Mouse (Mus musculus): ENCODE data around the gene Gm49380. TPM values are rescaled to one million over a fixed set of nuclear protein-coding genes. Genes with fewer than 3 reads are reported as not detected.
A peak's percentile ranks its signal among the peaks of the same experiment; 100 is the strongest.

Gene Gm49380
- polyA plus RNA-seq, 1 experiment from 2014 or later, result not detected

DNA sequence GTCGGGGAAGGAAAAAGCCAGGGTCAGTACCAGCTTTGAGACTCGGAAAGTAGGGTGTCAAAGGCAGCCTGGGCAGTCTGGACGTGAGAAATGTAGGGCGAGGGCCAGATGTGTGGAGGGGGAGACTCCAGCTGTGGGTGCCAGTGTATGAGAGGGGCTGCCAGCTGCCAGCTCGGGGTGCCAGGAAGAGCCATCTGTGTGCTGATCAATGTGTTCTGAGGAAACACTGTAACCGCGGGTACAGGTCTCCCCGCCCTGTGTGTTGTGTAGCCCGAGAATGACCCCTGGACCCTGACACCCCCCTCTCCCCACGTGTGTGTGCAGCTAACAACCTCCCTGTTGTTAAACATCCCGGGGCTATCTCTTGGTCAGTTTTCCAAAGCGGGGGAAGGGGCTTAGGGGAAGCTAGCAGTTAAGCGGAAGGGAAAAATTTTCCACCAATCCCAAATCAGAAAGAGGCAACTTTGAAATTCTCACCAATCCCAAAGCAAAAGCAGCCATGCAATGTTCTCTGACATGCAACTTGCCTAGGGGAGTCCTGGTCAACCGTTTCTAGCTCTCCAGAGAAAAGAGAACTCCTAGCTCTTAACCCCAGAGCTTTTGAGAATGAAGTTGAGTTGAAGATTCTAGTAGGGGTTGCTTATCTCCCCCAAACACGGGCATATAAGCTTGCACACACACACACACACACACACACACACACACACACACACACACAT, 45.9 kb downstream of the Gm49380 start:
- peak overlapping the region; percentile 61 for H3K9ac ChIP-seq
- no peaks in the 10 kb centered on the region for H3K27me3 ChIP-seq
- no peaks in the 10 kb centered on the region for H3K36me3 ChIP-seq
- peak overlapping the region; percentile 95 for H3K4me2 ChIP-seq
- peak overlapping the region; percentile 73 for H3K4me3 ChIP-seq
- H3K27ac ChIP-seq (replicated peaks), result peak overlapping the region; percentile 60
- no peak; the same call in 1 of the 2 replicates for ATAC-seq (ENCODE audit: low FRiP score, low read depth)
- H3K9me3 ChIP-seq, result no peaks in the 10 kb centered on the region
- WGBS, result 8% methylated on average over 15 of the region's 15 CpGs
- H3K4me1 ChIP-seq (replicated peaks), result peaks cover 24% of the 10 kb centered on the region

DNA sequence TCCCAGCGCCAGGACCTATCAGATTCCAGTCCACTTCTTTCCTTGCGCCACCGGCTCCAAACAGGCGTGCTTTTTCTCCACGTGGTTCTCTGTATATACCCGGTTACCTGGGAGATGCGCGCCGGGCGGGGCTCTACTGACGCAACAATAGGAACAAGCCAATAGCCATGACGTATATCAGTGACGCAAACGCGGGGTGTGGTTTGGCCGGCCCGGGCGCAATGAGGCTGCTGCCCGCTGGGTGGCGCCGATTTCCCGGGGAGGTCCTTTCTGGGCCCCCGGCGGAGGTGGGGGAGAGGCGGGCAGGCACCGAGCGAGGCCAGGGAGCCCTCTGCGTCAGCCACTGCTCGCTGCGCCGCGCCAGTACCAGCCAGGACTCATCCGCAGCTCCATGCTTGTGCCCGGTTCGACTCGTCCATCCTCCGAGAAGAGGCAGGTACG, 46.5 kb downstream of the Gm49380 start, which contains the start of gene Usp2:
Gene Usp2, plus strand, starts transcription at position 237 of the 441 bp plus-strand sequence.
- peak within 1 kb of the TSS; percentile 73 for H3K4me3 ChIP-seq
- H3K36me3 ChIP-seq, result no peaks in the 10 kb centered on the region
- peak within 1 kb of the TSS; percentile 60 for H3K27ac ChIP-seq (replicated peaks)
- H3K9me3 ChIP-seq, result no peaks in the 10 kb centered on the region
- ATAC-seq (ENCODE audit: low FRiP score, low read depth), result peak; percentile 99
- H3K4me1 ChIP-seq (replicated peaks), result peaks cover 18% of the 10 kb centered on the region
- WGBS, result under 1% methylated on average over 36 of the region's 38 CpGs
- H3K9ac ChIP-seq, result peak within 1 kb of the TSS; percentile 61
- no peaks in the 10 kb centered on the region for H3K27me3 ChIP-seq
- peak within 1 kb of the TSS; percentile 95 for H3K4me2 ChIP-seq

DNA sequence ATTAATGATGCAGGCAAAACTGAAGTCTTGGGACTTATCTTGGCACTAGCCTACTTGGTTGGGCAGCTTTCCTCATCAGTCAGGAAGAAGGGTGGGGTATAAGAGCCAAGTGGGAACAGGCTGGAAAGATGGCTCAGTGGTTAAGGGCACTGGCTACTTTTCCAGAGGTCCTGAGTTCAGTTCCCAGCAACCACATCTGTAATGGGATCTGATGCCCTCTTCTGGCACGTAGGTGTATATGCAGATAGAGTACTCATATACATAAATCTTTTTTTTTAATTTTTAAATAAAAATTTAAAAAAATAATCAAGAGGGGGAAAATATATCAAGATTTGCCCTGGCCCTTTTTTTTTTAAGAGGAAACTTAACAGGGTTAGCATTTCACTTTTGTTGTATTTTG, 48.1 kb downstream of the Gm49380 start:
- Histone ChIP-seq H3K27me3 (no peaks in the 10 kb centered on the region), H3K4me2 (no peak overlapping the region), H3K4me1 (replicated peaks) (peaks cover 9% of the 10 kb centered on the region), H3K36me3 (no peaks in the 10 kb centered on the region), H3K4me3 (no peak overlapping the region), H3K27ac (replicated peaks) (no peak overlapping the region), H3K9ac (no peak overlapping the region), H3K9me3 (no peaks in the 10 kb centered on the region)
- 49% methylated on average over 1 of the region's 1 CpGs for WGBS
- ATAC-seq (ENCODE audit: low FRiP score, low read depth), result no peak

DNA sequence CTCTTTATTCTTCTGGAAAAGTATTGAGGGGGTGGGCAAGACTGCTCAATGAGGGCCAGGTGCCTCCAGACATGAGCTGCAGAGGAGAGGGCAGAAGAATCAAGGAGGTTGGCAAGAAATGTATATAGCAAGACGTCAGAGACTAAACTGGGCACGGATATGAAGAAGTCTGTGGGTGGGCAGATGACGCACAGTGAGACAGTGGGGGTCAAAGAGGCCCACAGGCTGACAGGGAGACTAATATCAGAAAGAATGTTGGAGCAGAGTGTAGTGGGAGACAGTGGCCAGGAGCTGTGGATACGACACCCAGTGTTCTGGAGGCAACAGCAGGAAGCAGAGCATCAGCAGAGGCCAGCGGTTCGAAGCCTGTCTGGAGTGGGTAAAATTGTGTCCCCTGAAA, 54.7 kb downstream of the Gm49380 start:
- 88% methylated on average over 6 of the region's 6 CpGs for WGBS
- H3K4me2 ChIP-seq, result no peak overlapping the region
- ATAC-seq (ENCODE audit: low FRiP score, low read depth), result no peak
- H3K9me3 ChIP-seq, result no peaks in the 10 kb centered on the region
- no peaks in the 10 kb centered on the region for H3K27me3 ChIP-seq
- no peak overlapping the region for H3K9ac ChIP-seq
- no peak overlapping the region for H3K4me3 ChIP-seq
- no peak overlapping the region for H3K27ac ChIP-seq (replicated peaks)
- no peaks in the 10 kb centered on the region for H3K36me3 ChIP-seq
- H3K4me1 ChIP-seq (replicated peaks), result no peaks in the 10 kb centered on the region

DNA sequence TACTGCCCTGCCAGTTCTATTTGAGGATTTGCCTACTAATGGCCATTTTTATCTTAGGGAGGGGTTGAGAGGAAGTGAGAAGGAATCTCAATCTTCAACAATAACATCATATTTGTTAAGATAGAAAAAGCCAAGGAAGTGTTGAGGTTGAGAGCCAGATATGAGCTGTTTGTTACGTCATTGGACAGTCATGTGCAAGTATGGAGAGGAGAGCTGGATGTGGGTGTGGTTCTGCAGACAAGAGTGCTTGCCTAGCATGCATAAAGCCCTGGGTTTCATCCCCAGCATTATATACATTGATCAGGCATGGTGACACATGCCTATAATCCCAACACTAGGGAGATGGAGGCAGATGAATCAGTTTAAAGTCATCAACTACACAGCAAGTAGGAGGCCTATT, 59.4 kb downstream of the Gm49380 start:
- H3K9me3 ChIP-seq, result no peaks in the 10 kb centered on the region
- 79% methylated on average over 1 of the region's 1 CpGs for WGBS
- no peaks in the 10 kb centered on the region for H3K36me3 ChIP-seq
- no peak for ATAC-seq (ENCODE audit: low FRiP score, low read depth)
- no peak overlapping the region for H3K9ac ChIP-seq
- H3K4me1 ChIP-seq (replicated peaks), result no peaks in the 10 kb centered on the region
- no peak overlapping the region for H3K27ac ChIP-seq (replicated peaks)
- H3K4me3 ChIP-seq, result no peak overlapping the region
- no peaks in the 10 kb centered on the region for H3K27me3 ChIP-seq
- H3K4me2 ChIP-seq, result no peak overlapping the region

DNA sequence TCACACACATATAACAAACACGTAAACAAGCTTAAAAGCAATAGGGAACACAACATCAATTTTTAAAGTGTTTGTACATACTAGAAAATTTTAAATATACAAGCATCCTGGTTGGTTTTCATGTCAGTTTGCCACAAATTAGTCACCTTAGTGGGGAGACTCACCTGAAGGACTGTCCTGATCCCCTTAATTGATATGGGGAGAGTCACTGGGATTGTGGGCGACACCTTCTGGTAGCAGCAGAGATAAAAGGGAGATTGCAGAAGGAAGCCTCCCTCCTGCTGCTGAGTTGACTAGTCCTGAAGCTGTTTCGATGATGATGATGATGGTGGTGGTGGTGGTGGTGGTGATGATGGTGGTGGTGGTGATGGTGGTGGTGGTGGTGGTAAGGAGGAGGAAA, 60.4 kb downstream of the Gm49380 start:
- no peaks in the 10 kb centered on the region for H3K36me3 ChIP-seq
- H3K9me3 ChIP-seq, result no peaks in the 10 kb centered on the region
- H3K4me1 ChIP-seq (replicated peaks), result no peaks in the 10 kb centered on the region
- H3K9ac ChIP-seq, result no peak overlapping the region
- no peak overlapping the region for H3K4me2 ChIP-seq
- no peak overlapping the region for H3K27ac ChIP-seq (replicated peaks)
- no peaks in the 10 kb centered on the region for H3K27me3 ChIP-seq
- no peak for ATAC-seq (ENCODE audit: low FRiP score, low read depth)
- H3K4me3 ChIP-seq, result no peak overlapping the region
- 77% methylated on average over 3 of the region's 3 CpGs for WGBS

DNA sequence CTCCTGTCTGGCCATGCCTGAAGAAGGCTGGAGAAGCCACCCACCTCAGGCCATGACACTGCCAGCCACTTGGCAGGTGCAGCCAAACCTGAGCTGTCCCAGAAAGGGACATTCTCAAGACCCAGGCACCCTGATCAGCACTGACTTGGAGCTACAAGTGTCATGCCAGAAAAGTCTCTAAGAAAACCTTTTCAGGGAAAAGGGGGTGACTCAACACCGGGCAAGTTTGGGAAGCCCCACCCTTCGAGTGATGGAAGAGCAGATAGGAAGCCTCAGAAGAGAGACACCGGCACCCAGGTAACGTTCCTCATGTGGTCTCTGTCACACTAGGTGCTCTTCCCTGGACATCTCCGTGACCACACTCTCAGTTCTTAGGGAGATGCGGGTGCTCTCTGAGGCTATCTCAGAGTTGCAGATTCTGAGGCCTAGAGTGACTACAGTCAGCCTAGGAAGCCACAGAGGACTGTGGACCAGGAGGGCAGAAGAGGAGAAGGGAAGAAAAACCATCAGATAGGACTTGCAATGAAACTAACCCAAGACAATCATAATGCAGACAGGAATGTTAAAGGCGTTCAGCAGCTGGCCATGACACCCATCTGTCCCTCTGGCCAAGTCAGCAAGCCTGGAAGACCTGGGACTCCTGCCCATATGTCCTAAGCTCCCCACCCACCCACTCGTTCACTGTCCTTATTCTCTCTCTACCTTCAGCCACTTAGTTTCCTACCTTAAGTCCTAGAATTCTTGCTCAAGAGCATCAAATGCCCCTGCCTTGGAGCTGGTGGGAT, 63.7 kb downstream of the Gm49380 start:
- Histone ChIP-seq H3K27ac (replicated peaks) (no peak overlapping the region), H3K9me3 (no peaks in the 10 kb centered on the region), H3K36me3 (no peaks in the 10 kb centered on the region), H3K27me3 (peaks cover 12% of the 10 kb centered on the region), H3K4me1 (replicated peaks) (no peaks in the 10 kb centered on the region; the same call in 1 of the 2 replicates), H3K4me3 (no peak overlapping the region), H3K9ac (no peak overlapping the region), H3K4me2 (no peak overlapping the region)
- no peak for ATAC-seq (ENCODE audit: low FRiP score, low read depth)
- 88% methylated on average over 8 of the region's 8 CpGs for WGBS

DNA sequence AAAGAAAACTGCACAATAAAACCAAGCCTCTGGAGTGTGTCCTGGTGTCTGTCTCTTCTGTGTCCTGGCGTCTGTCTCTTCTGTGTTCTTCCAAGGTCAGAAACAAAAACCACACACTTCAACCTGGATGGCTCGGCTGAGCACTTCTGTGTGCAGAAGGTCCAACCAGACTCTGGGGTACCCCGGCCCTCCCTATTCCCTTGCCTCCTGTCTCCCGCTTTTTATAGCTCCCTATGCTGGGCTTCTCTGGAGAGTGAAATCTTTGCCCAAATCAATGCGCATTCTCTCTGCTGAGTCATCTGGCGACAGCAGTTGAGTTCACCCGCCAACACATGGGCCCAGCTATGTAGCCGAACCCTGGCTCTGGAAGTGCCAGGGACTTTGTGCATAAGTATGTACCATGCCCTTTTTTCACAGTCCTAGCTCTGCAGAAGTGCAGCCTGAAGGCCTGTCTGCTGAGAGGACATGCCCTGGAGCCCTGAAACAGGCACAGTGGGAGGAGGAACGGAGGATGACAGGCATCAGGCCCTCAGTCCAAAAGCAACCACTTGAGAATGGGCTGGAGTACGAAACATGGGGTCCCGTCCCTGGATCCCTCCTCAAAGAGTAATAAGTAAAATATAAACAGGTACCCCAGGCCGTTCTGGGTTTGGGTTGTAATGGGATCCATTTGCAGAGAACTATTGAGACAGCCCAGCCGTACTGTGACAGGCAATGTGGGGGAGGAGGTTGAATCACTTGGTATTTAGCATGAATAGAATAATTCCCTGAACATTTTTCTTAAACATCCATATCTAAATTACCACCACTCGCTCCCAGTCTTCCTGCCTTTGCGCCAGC, 64.5 kb downstream of the Gm49380 start:
- no peaks in the 10 kb centered on the region for H3K9me3 ChIP-seq
- no peak overlapping the region for H3K9ac ChIP-seq
- peaks cover 6% of the 10 kb centered on the region for H3K4me1 ChIP-seq (replicated peaks)
- no peak overlapping the region for H3K4me2 ChIP-seq
- H3K27me3 ChIP-seq, result peaks cover 20% of the 10 kb centered on the region
- H3K4me3 ChIP-seq, result no peak overlapping the region
- H3K36me3 ChIP-seq, result no peaks in the 10 kb centered on the region
- WGBS, result 81% methylated on average over 15 of the region's 15 CpGs
- H3K27ac ChIP-seq (replicated peaks), result no peak overlapping the region
- ATAC-seq (ENCODE audit: low FRiP score, low read depth), result no peak

DNA sequence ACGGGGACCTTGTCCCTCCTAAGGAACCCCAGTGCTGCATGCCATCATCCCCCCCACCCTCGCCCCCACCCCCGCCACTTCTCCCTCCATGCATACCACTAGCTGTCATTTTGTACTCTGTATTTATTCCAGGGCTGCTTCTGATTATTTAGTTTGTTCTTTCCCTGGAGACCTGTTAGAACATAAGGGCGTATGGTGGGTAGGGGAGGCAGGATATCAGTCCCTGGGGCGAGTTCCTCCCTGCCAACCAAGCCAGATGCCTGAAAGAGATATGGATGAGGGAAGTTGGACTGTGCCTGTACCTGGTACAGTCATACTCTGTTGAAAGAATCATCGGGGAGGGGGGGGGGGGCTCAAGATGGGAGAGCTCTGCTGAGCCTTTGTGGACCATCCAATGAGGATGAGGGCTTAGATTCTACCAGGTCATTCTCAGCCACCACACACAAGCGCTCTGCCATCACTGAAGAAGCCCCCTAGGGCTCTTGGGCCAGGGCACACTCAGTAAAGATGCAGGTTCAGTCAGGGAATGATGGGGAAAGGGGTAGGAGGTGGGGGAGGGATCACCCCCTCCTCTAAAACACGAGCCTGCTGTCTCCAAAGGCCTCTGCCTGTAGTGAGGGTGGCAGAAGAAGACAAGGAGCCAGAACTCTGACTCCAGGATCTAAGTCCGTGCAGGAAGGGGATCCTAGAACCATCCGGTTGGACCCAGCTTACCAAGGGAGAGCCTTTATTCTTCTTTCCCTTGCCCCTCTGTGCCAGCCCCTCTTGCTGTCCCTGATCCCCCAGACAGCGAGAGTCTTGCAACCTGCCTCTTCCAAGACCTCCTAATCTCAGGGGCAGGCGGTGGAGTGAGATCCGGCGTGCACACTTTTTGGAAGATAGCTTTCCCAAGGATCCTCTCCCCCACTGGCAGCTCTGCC, 65.5 kb downstream of the Gm49380 start:
- H3K9me3 ChIP-seq, result no peaks in the 10 kb centered on the region
- H3K4me1 ChIP-seq (replicated peaks), result peaks cover 16% of the 10 kb centered on the region
- peaks cover 24% of the 10 kb centered on the region for H3K27me3 ChIP-seq
- no peak overlapping the region for H3K4me2 ChIP-seq
- no peak overlapping the region for H3K9ac ChIP-seq
- H3K27ac ChIP-seq (replicated peaks), result no peak overlapping the region
- no peak for ATAC-seq (ENCODE audit: low FRiP score, low read depth)
- WGBS, result 77% methylated on average over 14 of the region's 14 CpGs
- H3K36me3 ChIP-seq, result no peaks in the 10 kb centered on the region
- H3K4me3 ChIP-seq, result no peak overlapping the region

DNA sequence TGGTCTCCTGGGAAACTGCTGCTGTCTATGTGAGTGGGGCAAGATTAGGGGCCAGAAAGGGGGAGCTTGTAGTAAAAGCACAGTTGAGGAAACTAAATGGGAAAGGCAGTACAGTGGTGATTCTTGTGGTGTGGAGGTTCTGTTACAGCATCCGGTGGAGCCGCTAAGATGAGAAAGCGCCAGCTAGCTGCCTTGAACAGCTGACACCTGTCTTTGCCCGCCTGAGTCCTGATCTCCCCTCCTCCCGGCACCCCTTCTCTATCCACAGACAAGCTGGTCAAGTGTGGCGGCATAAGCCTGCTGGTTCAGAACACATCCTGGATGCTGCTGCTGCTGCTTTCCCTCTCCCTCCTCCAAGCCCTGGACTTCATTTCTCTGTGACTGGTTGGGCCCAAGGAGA, 66.2 kb downstream of the Gm49380 start:
- no peaks in the 10 kb centered on the region for H3K36me3 ChIP-seq
- WGBS, result 70% methylated on average over 6 of the region's 6 CpGs
- no peak overlapping the region for H3K4me3 ChIP-seq
- H3K9ac ChIP-seq, result no peak overlapping the region
- no peak for ATAC-seq (ENCODE audit: low FRiP score, low read depth)
- H3K27ac ChIP-seq (replicated peaks), result no peak overlapping the region
- H3K27me3 ChIP-seq, result peaks cover 27% of the 10 kb centered on the region
- peaks cover 18% of the 10 kb centered on the region for H3K4me1 ChIP-seq (replicated peaks)
- no peaks in the 10 kb centered on the region for H3K9me3 ChIP-seq
- no peak overlapping the region for H3K4me2 ChIP-seq

DNA sequence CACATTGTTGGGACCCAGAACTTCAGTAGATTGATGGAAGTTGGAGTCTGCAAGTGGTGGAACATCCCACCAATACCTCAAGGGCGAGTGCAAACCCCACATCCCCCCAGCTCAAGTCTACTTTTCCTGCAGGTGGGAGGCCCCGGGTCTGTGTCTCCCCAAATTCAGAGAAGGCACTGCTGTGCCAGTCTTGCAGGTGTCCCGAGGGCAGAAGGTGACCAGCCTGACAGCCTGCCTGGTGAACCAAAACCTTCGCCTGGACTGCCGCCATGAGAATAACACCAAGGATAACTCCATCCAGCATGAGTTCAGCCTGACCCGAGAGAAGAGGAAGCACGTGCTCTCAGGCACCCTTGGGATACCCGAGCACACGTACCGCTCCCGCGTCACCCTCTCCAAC, 66.9 kb downstream of the Gm49380 start:
- Histone ChIP-seq H3K36me3 (no peaks in the 10 kb centered on the region), H3K27me3 (peaks cover 27% of the 10 kb centered on the region), H3K27ac (replicated peaks) (no peak overlapping the region), H3K9me3 (no peaks in the 10 kb centered on the region), H3K4me1 (replicated peaks) (peaks cover 18% of the 10 kb centered on the region), H3K4me3 (no peak overlapping the region), H3K4me2 (no peak overlapping the region), H3K9ac (no peak overlapping the region)
- ATAC-seq (ENCODE audit: low FRiP score, low read depth), result no peak
- WGBS, result 87% methylated on average over 12 of the region's 12 CpGs
